In the genomic region with DNA sequence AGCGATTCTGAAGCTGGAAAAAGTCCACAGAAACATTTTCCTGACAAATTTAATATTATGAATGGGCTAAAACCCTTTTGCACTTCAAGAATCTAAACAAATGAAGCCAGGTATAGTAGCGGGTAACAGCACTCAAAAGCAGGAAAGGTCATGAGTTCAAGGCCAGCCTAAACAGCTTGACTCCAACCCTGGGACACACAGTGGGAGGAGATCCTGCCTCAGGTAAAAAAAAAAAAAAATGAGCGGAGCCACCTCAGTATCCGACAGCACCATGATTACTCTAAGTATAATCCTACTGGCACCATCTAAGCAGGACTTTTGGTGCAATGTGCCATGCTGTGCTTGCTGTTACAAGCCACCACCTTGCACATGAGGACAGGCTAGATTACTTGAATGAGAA, we compare ENCODE assay signal across 10 mouse cellular contexts. TPM values are rescaled to one million over a fixed set of nuclear protein-coding genes. Genes with fewer than 3 reads are reported as not detected.
DNase-seq lines count a peak whose midpoint lies in the region; ATAC-seq lines count a peak whose summit lies in the region.
"Had no signal": no experiment of that assay in that cellular context is flagged by ENCODE, and none has a peak within 500 bp of the region (broad histone marks: within the 10 kb centered on the region; RNA-seq: fewer than 3 reads in every experiment).

No protein-coding gene starts in this region.

- H3K9me3 ChIP-seq in intestine, embryonic 14.5 days (ENCODE audit: control insufficient read depth, low read length) = no peaks in the 10 kb centered on the region
- H3K9me3 ChIP-seq in intestine, embryonic 16.5 days (ENCODE audit: control insufficient read depth, low read length) = no peaks in the 10 kb centered on the region
- H3K9me3 ChIP-seq in embryonic facial prominence, embryonic 12.5 days = no peaks in the 10 kb centered on the region
- no peaks in the 10 kb centered on the region for H3K9me3 ChIP-seq in hindbrain, embryonic 15.5 days
- H3K9me3 ChIP-seq in midbrain, embryonic 16.5 days (replicated peaks; ENCODE audit: control insufficient read depth, low read length, poor library complexity, severe bottlenecking) = no peaks in the 10 kb centered on the region
- H3K9me3 ChIP-seq: G1E had no signal

- peaks cover 11% of the 10 kb centered on the region; the same call in 1 of the 2 replicates for H3K4me1 ChIP-seq in intestine, embryonic 14.5 days (replicated peaks; ENCODE audit: control insufficient read depth, insufficient read depth, low read length)
- peaks cover 3% of the 10 kb centered on the region for H3K4me1 ChIP-seq in intestine, embryonic 16.5 days (ENCODE audit: control insufficient read depth, insufficient read depth, low read length)
- peaks cover 13% of the 10 kb centered on the region for H3K4me1 ChIP-seq in embryonic facial prominence, embryonic 12.5 days
- H3K4me1 ChIP-seq in hindbrain, embryonic 15.5 days (replicated peaks) = peaks cover 24% of the 10 kb centered on the region
- H3K4me1 ChIP-seq in midbrain, embryonic 16.5 days (ENCODE audit: control insufficient read depth, insufficient read depth, low read length) = peaks cover 16% of the 10 kb centered on the region

- ATAC-seq in intestine, embryonic 14.5 days (replicated peaks; ENCODE audit: low FRiP score, low TSS enrichment, low read depth) = no peak
- no peak for ATAC-seq in intestine, embryonic 16.5 days
- no peak for ATAC-seq in embryonic facial prominence, embryonic 12.5 days (ENCODE audit: insufficient number of reproducible peaks, insufficient read depth, low FRiP score, low TSS enrichment)
- ATAC-seq in hindbrain, embryonic 15.5 days (ENCODE audit: low FRiP score, low read depth) = no peak
- ATAC-seq in midbrain, embryonic 16.5 days = no peak
- no peak for ATAC-seq in CD4-positive, CD25-positive, alpha-beta regulatory T cell, adult 4 months

- H3K27ac ChIP-seq in intestine, embryonic 14.5 days (ENCODE audit: low read depth) = no peak overlapping the region
- H3K27ac ChIP-seq in intestine, embryonic 16.5 days (ENCODE audit: low read length) = no peak overlapping the region
- no peak overlapping the region for H3K27ac ChIP-seq in embryonic facial prominence, embryonic 12.5 days
- no peak overlapping the region for H3K27ac ChIP-seq in hindbrain, embryonic 15.5 days (replicated peaks)
- no peak overlapping the region for H3K27ac ChIP-seq in midbrain, embryonic 16.5 days (ENCODE audit: low read length)
- H3K27ac ChIP-seq: macrophage had no signal

- H3K4me2 ChIP-seq in intestine, embryonic 14.5 days (ENCODE audit: low read length) = peak overlapping the region; percentile 86
- H3K4me2 ChIP-seq in intestine, embryonic 16.5 days (ENCODE audit: low read depth, low read length) = no peak overlapping the region; the same call in 1 of the 2 replicates
- peak overlapping the region; percentile 70 for H3K4me2 ChIP-seq in embryonic facial prominence, embryonic 12.5 days (replicated peaks)
- peak overlapping the region; percentile 56 for H3K4me2 ChIP-seq in hindbrain, embryonic 15.5 days
- peak overlapping the region; percentile 89 for H3K4me2 ChIP-seq in midbrain, embryonic 16.5 days (ENCODE audit: low read length)

- 0 out of 2 replicates have a peak overlapping the region, but pooled peaks have one; percentile 97 for H3K4me3 ChIP-seq in intestine, embryonic 14.5 days (ENCODE audit: low read depth, low read length)
- H3K4me3 ChIP-seq in intestine, embryonic 16.5 days (ENCODE audit: low read length) = no peak overlapping the region
- peak overlapping the region; percentile 97; the same call in 1 of the 2 replicates for H3K4me3 ChIP-seq in embryonic facial prominence, embryonic 12.5 days
- peak overlapping the region; percentile 19; the same call in 1 of the 2 replicates for H3K4me3 ChIP-seq in hindbrain, embryonic 15.5 days
- H3K4me3 ChIP-seq in midbrain, embryonic 16.5 days (ENCODE audit: low read depth, low read length) = peak overlapping the region; percentile 4; the same call in 1 of the 2 replicates

- no peak overlapping the region for H3K9ac ChIP-seq in intestine, embryonic 14.5 days (ENCODE audit: low read length)
- no peak overlapping the region for H3K9ac ChIP-seq in intestine, embryonic 16.5 days (ENCODE audit: low read depth, low read length)
- H3K9ac ChIP-seq in embryonic facial prominence, embryonic 12.5 days = no peak overlapping the region
- no peak overlapping the region for H3K9ac ChIP-seq in hindbrain, embryonic 15.5 days
- no peak overlapping the region for H3K9ac ChIP-seq in midbrain, embryonic 16.5 days (ENCODE audit: low read depth, low read length)

- no peak for DNase-seq in intestine, embryonic 14.5 days (ENCODE audit: low spot score)
- no peak for DNase-seq in cerebellum, adult 9-11 months
- DNase-seq in cerebellum, postnatal 36 days = no peak

- WGBS in intestine, embryonic 14.5 days = 49% methylated on average over 4 of the region's 4 CpGs
- 61% methylated on average over 4 of the region's 4 CpGs for WGBS in intestine, embryonic 16.5 days
- 71% methylated on average over 4 of the region's 4 CpGs for WGBS in embryonic facial prominence, embryonic 12.5 days
- WGBS in hindbrain, embryonic 15.5 days = 72% methylated on average over 4 of the region's 4 CpGs
- 69% methylated on average over 4 of the region's 4 CpGs for WGBS in midbrain, embryonic 16.5 days

- H3K27me3 ChIP-seq in intestine, embryonic 14.5 days (replicated peaks; ENCODE audit: control insufficient read depth, insufficient read depth, low read length) = no peaks in the 10 kb centered on the region
- H3K27me3 ChIP-seq in intestine, embryonic 16.5 days (replicated peaks; ENCODE audit: control insufficient read depth, insufficient read depth, low read length) = no peaks in the 10 kb centered on the region
- no peaks in the 10 kb centered on the region for H3K27me3 ChIP-seq in embryonic facial prominence, embryonic 12.5 days
- no peaks in the 10 kb centered on the region for H3K27me3 ChIP-seq in hindbrain, embryonic 15.5 days
- no peaks in the 10 kb centered on the region for H3K27me3 ChIP-seq in midbrain, embryonic 16.5 days (ENCODE audit: control insufficient read depth, insufficient read depth, low read depth, low read length)

- peaks cover 31% of the 10 kb centered on the region for H3K36me3 ChIP-seq in intestine, embryonic 14.5 days (ENCODE audit: control insufficient read depth, insufficient read depth, low read length)
- H3K36me3 ChIP-seq in intestine, embryonic 16.5 days (ENCODE audit: control insufficient read depth, insufficient read depth, low read length) = no peaks in the 10 kb centered on the region; the same call in 1 of the 2 replicates
- H3K36me3 ChIP-seq in embryonic facial prominence, embryonic 12.5 days = peaks cover 31% of the 10 kb centered on the region
- peaks cover 22% of the 10 kb centered on the region for H3K36me3 ChIP-seq in hindbrain, embryonic 15.5 days
- H3K36me3 ChIP-seq in midbrain, embryonic 16.5 days (ENCODE audit: control insufficient read depth, insufficient read depth, low read length) = peaks cover 4% of the 10 kb centered on the region; the same call in 1 of the 2 replicates

RNA-seq across cellular contexts. Expression of gene Ppp2r5e, which starts 2.2 kb away (rescaled TPM):
- 13.6 and 15.2 TPM in 2 replicates for polyA plus RNA-seq in intestine, embryonic 14.5 days (2014; fragmentation: Nextera tagmentation; extraction: Ambion mirVana)
- polyA plus RNA-seq in intestine, embryonic 16.5 days (2015; fragmentation: Nextera tagmentation; extraction: Ambion mirVana) = 6.3 and 7.4 TPM in 2 replicates
- polyA plus RNA-seq in embryonic facial prominence, embryonic 12.5 days (2016; fragmentation: Nextera tagmentation; extraction: Ambion mirVana) = 18.0 and 19.2 TPM in 2 replicates
- 20.3 and 20.5 TPM in 2 replicates for polyA plus RNA-seq in hindbrain, embryonic 15.5 days (2015; fragmentation: Nextera tagmentation; extraction: Ambion mirVana)
- 18.1 and 18.9 TPM in 2 replicates for polyA plus RNA-seq in midbrain, embryonic 16.5 days (2015; fragmentation: Nextera tagmentation; extraction: Ambion mirVana)
- 1 to 10 TPM; 4.8 to 7.9 TPM for polyA plus RNA-seq in CD4-positive, CD25-positive, alpha-beta regulatory T cell, adult 4 months (2017; shearing (Covaris generic))
